Mouse (Mus musculus) heart, postnatal 0 days (tissue): ENCODE data around the gene Hist1h3c. TPM values are rescaled to one million over a fixed set of nuclear protein-coding genes. Genes with fewer than 3 reads are reported as not detected.
A peak's percentile ranks its signal among the peaks of the same experiment; 100 is the strongest.

Source experiments
- ATAC-seq: fragments of 200-750 bp; cut with Nextera tagmentation; 2 replicates; pipeline ENCODE4 v1.8.0; 2017; ENCODE audit warnings: low read depth, moderate number of reproducible peaks, moderate library complexity; ENCODE audit not compliant: insufficient read depth
- DNase-seq: peaks from one replicate; pipeline ENCODE4 v3.0.0-alpha.2; 2016; ENCODE audit warnings: low spot score
- H3K27ac ChIP-seq: fragments of 300-500 bp; sonication (generic); 2 replicates; pipeline ENCODE4 v1.5.1; 2014; ENCODE audit warnings: low read depth, mild to moderate bottlenecking
- H3K27me3 ChIP-seq: fragments of 300-500 bp; sonication (generic); 2 replicates; pipeline ENCODE4 v1.6.1; 2014; ENCODE audit warnings: low read length, mixed read lengths; ENCODE audit not compliant: control insufficient read depth, insufficient read depth
- H3K36me3 ChIP-seq: fragments of 300-500 bp; sonication (generic); replicated peaks from 2 replicates; pipeline ENCODE4 v1.6.1; 2014; ENCODE audit warnings: low read length, mixed read lengths; ENCODE audit not compliant: control insufficient read depth, insufficient read depth
- H3K4me1 ChIP-seq: fragments of 300-500 bp; sonication (generic); 2 replicates; pipeline ENCODE4 v1.6.1; 2014; ENCODE audit warnings: antibody characterized with exemption; ENCODE audit not compliant: control insufficient read depth, insufficient read depth
- H3K4me2 ChIP-seq: fragments of 300-500 bp; sonication (generic); 2 replicates; pipeline ENCODE4 v1.6.1; 2014; ENCODE audit warnings: low read depth, mild to moderate bottlenecking, low read length, moderate library complexity
- H3K4me3 ChIP-seq: fragments of 300-500 bp; sonication (generic); 2 replicates; pipeline ENCODE4 v1.5.1; 2014; ENCODE audit warnings: low read depth, low read length
- H3K9ac ChIP-seq: fragments of 300-500 bp; sonication (generic); replicated peaks from 2 replicates; pipeline ENCODE4 v1.6.1; 2014; ENCODE audit warnings: low read depth, low read length, mixed read lengths
- H3K9me3 ChIP-seq: fragments of 300-500 bp; sonication (generic); replicated peaks from 2 replicates; pipeline ENCODE4 v1.6.1; 2016; ENCODE audit warnings: low read length; ENCODE audit not compliant: control insufficient read depth
- CTCF ChIP-seq: IDR thresholded peaks from 2 replicates; pipeline ENCODE4 v1.5.1; 2016; ENCODE audit warnings: antibody characterized with exemption, control low read depth, low read depth
- EP300 ChIP-seq: IDR thresholded peaks from 2 replicates; pipeline ENCODE4 v1.6.1; 2016; ENCODE audit warnings: antibody characterized with exemption, low read depth
- WGBS: fragments of 180-500 bp; shearing (Covaris S2); extraction: QIAGEN DNeasy Blood & Tissue Kit; methylation state at CpG from one replicate; pipeline ENCODE4 v1.1.7; 2014; 5-methylcytosine and 5-hydroxymethylcytosine counted together
- polyA plus RNA-seq: library from polyadenylated mRNA; unstranded; fragments of >200 nt; fragmentation: Nextera tagmentation; extraction: Ambion mirVana; gene quantifications from 2 replicates; pipeline ENCODE4 v1.2.1, GENCODE M21; 2015
- total RNA-seq: library from RNA; depleted of rRNA; stranded (reverse); fragments of >200 nt; gene quantifications from 2 replicates; pipeline ENCODE4 v1.2.3, GENCODE M21; 2014; ENCODE audit warnings: low replicate concordance

Gene Hist1h3c
- total and polyA plus RNA-seq, 2 experiments from 2014 or later = 1.3 to 1,907 TPM

DNA sequence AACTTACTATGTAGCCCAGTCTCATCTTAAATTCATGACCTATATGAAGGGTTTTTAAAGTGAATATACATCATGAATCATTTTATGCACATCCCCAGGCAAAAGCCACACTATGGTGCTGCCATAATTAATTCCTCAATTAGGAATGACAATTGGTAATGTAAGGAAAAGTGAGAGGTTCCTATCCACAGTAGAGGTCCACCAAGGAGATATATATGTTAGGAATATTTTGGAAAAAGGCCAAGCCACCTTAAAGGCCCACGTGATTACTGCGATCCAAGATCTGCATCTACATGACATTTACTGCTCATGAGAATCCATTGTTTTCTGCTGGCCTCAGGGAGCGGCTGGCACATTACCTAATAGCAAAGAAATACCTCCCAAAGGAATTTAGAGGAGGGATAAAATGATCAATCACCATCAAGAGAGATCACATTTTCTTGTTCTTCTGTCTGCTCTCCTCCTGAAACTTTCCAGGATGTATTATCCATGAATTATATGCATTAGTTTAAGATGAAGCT is 13.9 kb upstream of the Hist1h3c start:
- no peak overlapping the region for H3K27ac ChIP-seq
- ATAC-seq = no peak
- no peaks in the 10 kb centered on the region for H3K9me3 ChIP-seq
- H3K36me3 ChIP-seq = no peaks in the 10 kb centered on the region
- no peaks in the 10 kb centered on the region for H3K27me3 ChIP-seq
- no peak overlapping the region for H3K4me3 ChIP-seq
- peaks cover 22% of the 10 kb centered on the region for H3K4me1 ChIP-seq
- H3K4me2 ChIP-seq = no peak overlapping the region
- no peak for DNase-seq
- no peak overlapping the region for H3K9ac ChIP-seq
- no peak for TF ChIP-seq EP300
- no peak for TF ChIP-seq CTCF
- 89% methylated on average over 3 of the region's 3 CpGs for WGBS

DNA sequence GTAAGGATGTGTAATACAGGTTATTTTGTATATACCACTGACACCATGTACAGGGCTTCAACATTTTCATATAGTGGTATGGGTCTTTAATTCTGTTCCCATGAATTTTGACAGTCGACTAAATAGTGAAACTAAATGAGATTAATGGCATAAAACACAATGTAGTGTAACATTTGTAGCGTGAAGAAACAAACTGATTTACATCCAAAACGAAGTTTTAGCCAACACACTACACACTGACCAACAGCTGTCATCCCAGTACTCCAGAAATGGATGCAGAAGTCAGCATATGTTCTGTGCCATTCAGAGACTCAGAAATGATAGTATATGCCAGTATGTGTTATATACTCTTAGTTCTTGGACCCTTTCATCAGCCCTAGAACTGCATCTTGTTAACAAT is 12.5 kb upstream of the Hist1h3c start:
- H3K4me2 ChIP-seq = no peak overlapping the region; the same call in 1 of the 2 replicates
- DNase-seq = no peak

DNA sequence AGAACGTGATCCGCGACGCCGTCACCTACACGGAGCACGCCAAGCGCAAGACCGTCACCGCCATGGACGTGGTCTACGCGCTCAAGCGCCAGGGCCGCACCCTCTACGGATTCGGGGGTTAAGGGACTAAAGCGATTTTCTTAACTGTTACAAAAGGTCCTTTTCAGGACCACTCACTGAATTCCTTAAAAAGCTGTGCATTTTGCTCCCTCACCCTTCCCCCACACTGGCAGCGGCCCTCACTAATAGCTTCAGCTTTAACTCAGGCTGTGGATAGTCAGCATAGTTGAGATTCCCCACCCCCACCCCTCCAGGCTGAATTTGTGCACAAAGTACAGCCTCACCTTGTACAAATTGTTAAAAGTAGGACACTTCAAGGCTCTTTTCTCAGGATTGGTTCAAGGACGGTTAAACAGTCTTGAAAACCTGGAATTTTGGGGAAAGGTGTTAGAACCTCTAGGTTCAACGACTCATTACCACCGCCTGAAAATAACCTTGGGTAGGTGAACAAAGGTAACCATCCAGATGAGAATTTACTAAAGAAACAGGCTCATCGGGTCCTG is 11.9 kb upstream of the Hist1h3c start:
- peak overlapping the region; percentile 48 for H3K9ac ChIP-seq
- TF ChIP-seq EP300 (no peak), CTCF (no peak)
- WGBS = 3% methylated on average over 13 of the region's 23 CpGs
- H3K36me3 ChIP-seq = no peaks in the 10 kb centered on the region
- H3K9me3 ChIP-seq = no peaks in the 10 kb centered on the region
- H3K27me3 ChIP-seq = no peaks in the 10 kb centered on the region
- peak overlapping the region; percentile 81 for H3K27ac ChIP-seq
- ATAC-seq (no peak), DNase-seq (no peak)
- H3K4me2 ChIP-seq = peak overlapping the region; percentile 61
- H3K4me3 ChIP-seq = peak overlapping the region; percentile 44
- peaks cover 8% of the 10 kb centered on the region; the same call in 1 of the 2 replicates for H3K4me1 ChIP-seq

More for the DNA sequence above, 12.5 kb upstream of the Hist1h3c start:
- WGBS = 56% methylated on average over 3 of the region's 3 CpGs
- H3K9me3 ChIP-seq = no peaks in the 10 kb centered on the region
- no peak for TF ChIP-seq CTCF
- TF ChIP-seq EP300 = no peak
- H3K4me3 ChIP-seq = no peak overlapping the region
- no peak overlapping the region for H3K27ac ChIP-seq
- H3K4me1 ChIP-seq = peaks cover 13% of the 10 kb centered on the region; the same call in 1 of the 2 replicates
- H3K9ac ChIP-seq = no peak overlapping the region
- no peak for ATAC-seq
- H3K36me3 ChIP-seq = no peaks in the 10 kb centered on the region
- H3K27me3 ChIP-seq = no peaks in the 10 kb centered on the region

DNA sequence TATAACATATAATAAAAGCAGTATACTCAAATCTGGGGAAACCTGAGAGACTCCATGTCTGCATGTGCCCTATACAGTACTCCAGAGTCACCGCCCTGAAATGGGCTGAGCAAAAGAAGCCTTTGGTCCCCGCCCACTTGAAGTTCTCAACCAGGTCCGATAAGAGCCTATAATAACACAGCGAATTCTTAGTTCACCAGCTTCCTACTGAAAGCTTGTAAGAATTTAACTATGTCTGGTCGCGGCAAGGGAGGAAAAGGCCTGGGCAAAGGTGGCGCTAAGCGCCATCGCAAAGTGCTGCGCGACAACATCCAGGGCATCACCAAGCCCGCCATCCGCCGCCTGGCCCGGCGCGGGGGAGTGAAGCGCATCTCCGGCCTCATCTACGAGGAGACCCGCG is 11.4 kb upstream of the Hist1h3c start, which contains the start of gene Hist1h4b:
TSS of gene Hist1h4b (plus strand) at position 224 of the 400 bp plus-strand sequence.
- under 1% methylated on average over 17 of the region's 22 CpGs for WGBS
- H3K9me3 ChIP-seq = no peaks in the 10 kb centered on the region
- peak within 1 kb of the TSS; percentile 48 for H3K9ac ChIP-seq
- peaks cover 8% of the 10 kb centered on the region; the same call in 1 of the 2 replicates for H3K4me1 ChIP-seq
- no peaks in the 10 kb centered on the region for H3K27me3 ChIP-seq
- H3K27ac ChIP-seq = peak within 1 kb of the TSS; percentile 81
- peak within 1 kb of the TSS; percentile 61 for H3K4me2 ChIP-seq
- H3K4me3 ChIP-seq = peak within 1 kb of the TSS; percentile 44
- peak; percentile 47; the same call in 1 of the 2 replicates for ATAC-seq
- peak; percentile 66; the same call in 1 of the 2 replicates for TF ChIP-seq EP300
- no peak for TF ChIP-seq CTCF
- peak; percentile 90 for DNase-seq
- no peaks in the 10 kb centered on the region for H3K36me3 ChIP-seq

DNA sequence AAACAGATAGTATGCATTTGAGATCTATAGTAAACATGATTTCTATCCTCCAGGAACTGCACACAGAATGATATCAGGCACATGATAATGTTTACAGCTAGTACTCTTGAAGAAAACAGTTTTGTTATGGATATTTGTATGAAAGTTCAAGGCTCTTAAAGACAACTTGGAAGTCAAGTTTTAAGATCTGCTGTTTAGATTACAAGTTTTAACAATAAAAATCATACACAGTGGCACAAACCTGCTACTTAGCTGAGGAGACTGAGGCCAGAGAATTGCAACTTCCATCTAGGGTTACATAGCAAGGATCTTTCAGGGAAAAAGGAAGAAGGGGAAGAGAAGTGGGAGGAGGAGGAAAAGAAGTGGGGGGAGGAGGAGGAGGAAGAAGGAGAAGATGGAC is 9.6 kb upstream of the Hist1h3c start:
- Histone ChIP-seq H3K4me1 (peaks cover 5% of the 10 kb centered on the region; the same call in 1 of the 2 replicates), H3K27me3 (no peaks in the 10 kb centered on the region), H3K4me2 (no peak overlapping the region), H3K36me3 (no peaks in the 10 kb centered on the region), H3K4me3 (no peak overlapping the region), H3K9me3 (no peaks in the 10 kb centered on the region), H3K9ac (no peak overlapping the region), H3K27ac (no peak overlapping the region)
- no peak for ATAC-seq
- TF ChIP-seq CTCF (no peak), EP300 (no peak)
- no peak for DNase-seq
